Mouse (Mus musculus) stomach, embryonic 16.5 days (tissue): Measurements from ENCODE around the gene Cdh22. TPM values are rescaled to one million over a fixed set of nuclear protein-coding genes. Genes with fewer than 3 reads are reported as not detected.
A peak's percentile ranks its signal among the peaks of the same experiment; 100 is the strongest.

Experiments
- ATAC-seq: fragments of 200-750 bp; cut with Nextera tagmentation; 2 replicates; pipeline ENCODE4 v1.8.0; 2017; ENCODE audit warnings: moderate number of reproducible peaks, moderate TSS enrichment; ENCODE audit not compliant: insufficient read depth, low FRiP score
- H3K27ac ChIP-seq: fragments of 300-500 bp; sonication (generic); 2 replicates; pipeline ENCODE4 v1.5.1; 2014; ENCODE audit warnings: low read length
- H3K27me3 ChIP-seq: fragments of 300-500 bp; sonication (generic); 2 replicates; pipeline ENCODE4 v1.6.1; 2014; ENCODE audit warnings: low read length, control low read depth, mixed read lengths; ENCODE audit not compliant: control insufficient read depth, insufficient read depth
- H3K36me3 ChIP-seq: fragments of 300-500 bp; sonication (generic); 2 replicates; pipeline ENCODE4 v1.6.1; 2014; ENCODE audit warnings: low read length; ENCODE audit not compliant: control insufficient read depth, insufficient read depth
- H3K4me1 ChIP-seq: fragments of 300-500 bp; sonication (generic); 2 replicates; pipeline ENCODE4 v1.6.1; 2014; ENCODE audit warnings: low read length, control low read depth, mixed read lengths; ENCODE audit not compliant: control insufficient read depth, insufficient read depth
- H3K4me2 ChIP-seq: fragments of 300-500 bp; sonication (generic); 2 replicates; pipeline ENCODE4 v1.6.1; 2014; ENCODE audit warnings: low read depth, low read length, mixed read lengths
- H3K4me3 ChIP-seq: fragments of 300-500 bp; sonication (generic); replicated peaks from 2 replicates; pipeline ENCODE4 v1.5.1; 2014; ENCODE audit warnings: mild to moderate bottlenecking, low read length
- H3K9ac ChIP-seq: fragments of 300-500 bp; sonication (generic); 2 replicates; pipeline ENCODE4 v1.6.1; 2014; ENCODE audit warnings: low read length
- H3K9me3 ChIP-seq: fragments of 300-500 bp; sonication (generic); replicated peaks from 2 replicates; pipeline ENCODE4 v1.6.1; 2016; ENCODE audit warnings: low read length, control low read depth; ENCODE audit not compliant: control insufficient read depth
- WGBS: fragments of 180-500 bp; shearing (Covaris S2); extraction: QIAGEN DNeasy Blood & Tissue Kit; methylation state at CpG from one replicate; pipeline ENCODE4 v1.1.7; 2014; 5-methylcytosine and 5-hydroxymethylcytosine counted together
- polyA plus RNA-seq: library from polyadenylated mRNA; unstranded; fragments of >200 nt; fragmentation: Nextera tagmentation; extraction: Ambion mirVana; gene quantifications from 2 replicates; pipeline ENCODE4 v1.2.1, GENCODE M21; 2015

Gene Cdh22
- polyA plus RNA-seq, 1 experiment from 2014 or later: 0.21 TPM

DNA sequence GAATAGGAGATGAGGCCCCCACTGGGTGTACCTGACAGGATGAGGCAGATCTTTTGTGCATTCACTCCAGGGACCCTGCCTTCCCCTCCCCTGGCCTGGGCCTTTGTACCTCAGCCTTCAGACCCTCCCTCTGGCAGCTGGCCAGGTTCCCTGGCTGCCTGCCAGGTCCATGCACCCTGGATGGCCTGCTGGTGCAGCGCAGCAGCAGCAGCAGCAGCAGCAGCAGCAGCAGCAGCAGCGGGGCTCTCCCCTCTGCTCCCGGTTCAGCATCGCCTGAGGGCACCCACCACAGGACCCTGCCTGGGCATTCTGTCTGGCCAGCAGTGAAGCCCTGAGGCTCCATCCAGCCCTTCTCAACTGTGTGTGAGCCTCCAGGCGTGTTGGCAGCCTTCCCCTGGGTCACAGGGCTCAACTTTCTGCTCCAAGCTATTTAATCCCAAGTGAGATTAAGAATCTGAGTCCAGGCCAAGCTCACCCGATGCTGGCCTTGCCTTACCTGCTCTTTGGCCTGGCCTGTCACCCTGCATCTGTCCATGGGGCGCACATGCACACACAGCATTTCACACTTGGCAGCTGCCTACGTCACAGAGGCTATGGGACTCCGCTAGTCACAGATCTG, 50.5 kb downstream of the Cdh22 start:
- Histone ChIP-seq H3K27ac (no peak overlapping the region), H3K9ac (no peak overlapping the region), H3K9me3 (no peaks in the 10 kb centered on the region), H3K4me1 (peaks cover 8% of the 10 kb centered on the region; the same call in 1 of the 2 replicates), H3K27me3 (peaks cover 34% of the 10 kb centered on the region), H3K4me2 (no peak overlapping the region), H3K4me3 (no peak overlapping the region), H3K36me3 (no peaks in the 10 kb centered on the region)
- 21% methylated on average over 9 of the region's 9 CpGs for WGBS
- ATAC-seq: peak; percentile 49; the same call in 1 of the 2 replicates

DNA sequence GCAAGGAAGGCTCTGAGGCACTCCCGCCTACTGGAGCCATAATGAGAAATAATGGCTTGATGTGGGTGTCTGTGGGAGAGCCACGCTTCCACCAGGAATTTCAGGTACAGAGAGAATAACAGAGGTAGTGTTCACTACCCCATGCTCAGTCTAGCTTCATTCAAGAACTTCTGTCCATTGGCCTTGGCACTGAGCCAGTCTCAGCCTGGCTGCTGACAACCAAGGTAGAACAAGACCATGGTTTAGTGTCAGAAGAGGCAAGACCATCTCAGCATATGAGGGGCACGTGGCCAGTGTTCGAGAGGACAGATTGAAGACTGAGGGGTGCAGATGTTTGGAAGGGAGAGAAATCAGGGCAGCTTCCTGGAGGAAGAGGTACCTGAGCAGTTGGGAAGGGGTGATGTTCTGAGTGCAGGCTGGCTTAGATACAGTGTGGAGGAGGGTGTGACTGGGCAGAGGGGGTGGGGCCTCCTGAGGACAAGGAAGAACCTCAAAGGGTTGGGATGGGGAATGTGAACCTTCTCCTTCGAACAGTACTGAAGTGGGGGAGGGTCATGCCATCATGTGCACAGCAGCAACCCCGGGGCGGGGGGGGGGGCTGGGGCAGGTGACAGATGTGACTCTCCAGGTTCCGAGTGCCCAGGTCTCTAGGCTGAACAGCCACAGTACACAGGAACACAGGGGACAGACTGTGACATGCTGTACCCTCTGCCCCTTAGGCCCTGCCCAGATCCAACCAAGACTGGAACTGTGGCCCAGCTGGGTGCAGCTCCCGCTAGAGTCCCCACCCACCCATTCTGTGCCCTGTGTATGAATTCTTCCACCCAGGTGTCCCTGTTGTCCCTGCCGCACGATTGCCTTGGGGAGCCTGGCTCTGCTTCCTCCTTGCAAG, 52.3 kb downstream of the Cdh22 start:
- peaks cover 8% of the 10 kb centered on the region; the same call in 1 of the 2 replicates for H3K4me1 ChIP-seq
- H3K27ac ChIP-seq: no peak overlapping the region
- 52% methylated on average over 11 of the region's 11 CpGs for WGBS
- peaks cover 38% of the 10 kb centered on the region for H3K27me3 ChIP-seq
- no peak overlapping the region for H3K9ac ChIP-seq
- no peaks in the 10 kb centered on the region for H3K36me3 ChIP-seq
- peak; percentile 23; the same call in 1 of the 2 replicates for ATAC-seq
- no peak overlapping the region for H3K4me2 ChIP-seq
- H3K4me3 ChIP-seq: no peak overlapping the region
- no peaks in the 10 kb centered on the region for H3K9me3 ChIP-seq

DNA sequence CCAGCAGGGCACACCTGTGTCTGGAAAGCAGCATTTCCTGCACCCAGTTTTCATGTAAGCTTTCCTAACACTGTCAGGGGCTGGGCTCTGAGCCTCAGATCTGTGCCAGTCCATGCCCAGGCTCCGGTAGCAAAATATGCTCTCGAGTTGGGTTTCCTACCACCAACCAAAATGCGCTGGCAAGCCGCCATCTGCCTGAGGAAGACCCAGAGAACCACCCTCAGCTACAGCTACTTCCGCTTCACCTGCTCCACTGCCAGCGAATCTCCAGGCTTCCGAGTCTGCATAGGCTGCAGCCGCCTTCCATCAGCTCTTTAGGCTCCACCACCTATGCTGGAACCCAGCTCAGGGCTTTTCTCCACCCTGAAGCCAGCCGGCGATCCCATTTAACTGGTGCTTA, 55.4 kb downstream of the Cdh22 start:
- Histone ChIP-seq H3K27ac (no peak overlapping the region), H3K9ac (no peak overlapping the region)

DNA sequence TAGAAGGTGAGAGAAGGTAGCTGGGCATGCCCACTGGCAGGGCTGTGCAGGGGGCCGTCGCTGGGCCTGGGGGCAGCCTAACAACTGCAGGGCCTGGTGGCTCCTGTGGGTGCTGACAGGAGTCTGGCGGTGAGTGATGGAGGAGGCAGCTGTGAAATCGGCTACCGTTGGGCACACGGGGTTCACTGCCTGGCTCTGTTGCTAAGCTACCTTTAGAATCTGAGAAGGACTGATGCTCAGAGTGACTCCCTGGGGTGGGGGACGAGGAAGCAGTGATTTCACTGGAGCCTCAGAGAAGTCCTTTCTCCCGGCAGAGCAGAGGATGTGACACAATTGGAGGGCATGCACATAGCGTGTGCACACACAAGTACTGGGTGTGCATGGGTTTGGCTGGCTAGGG, 57.7 kb downstream of the Cdh22 start:
- no peak for ATAC-seq
- no peaks in the 10 kb centered on the region for H3K36me3 ChIP-seq
- no peak overlapping the region for H3K4me3 ChIP-seq
- H3K4me1 ChIP-seq: no peaks in the 10 kb centered on the region
- 25% methylated on average over 9 of the region's 9 CpGs for WGBS
- H3K27me3 ChIP-seq: peaks cover 42% of the 10 kb centered on the region
- no peak overlapping the region for H3K27ac ChIP-seq
- no peak overlapping the region for H3K4me2 ChIP-seq
- H3K9me3 ChIP-seq: no peaks in the 10 kb centered on the region
- no peak overlapping the region for H3K9ac ChIP-seq

More for the DNA sequence above, 55.4 kb downstream of the Cdh22 start:
- H3K27me3 ChIP-seq: peaks cover 42% of the 10 kb centered on the region
- H3K4me1 ChIP-seq: peaks cover 6% of the 10 kb centered on the region; the same call in 1 of the 2 replicates
- 55% methylated on average over 10 of the region's 10 CpGs for WGBS
- H3K36me3 ChIP-seq: no peaks in the 10 kb centered on the region
- no peaks in the 10 kb centered on the region for H3K9me3 ChIP-seq
- H3K4me2 ChIP-seq: no peak overlapping the region
- ATAC-seq: no peak
- H3K4me3 ChIP-seq: no peak overlapping the region

- H3K4me3 ChIP-seq: no peak overlapping the region
- no peaks in the 10 kb centered on the region for H3K36me3 ChIP-seq
- no peak overlapping the region for H3K9ac ChIP-seq
- peaks cover 21% of the 10 kb centered on the region for H3K27me3 ChIP-seq
- ATAC-seq: no peak
- H3K4me2 ChIP-seq: no peak overlapping the region
- no peaks in the 10 kb centered on the region for H3K9me3 ChIP-seq
- H3K27ac ChIP-seq: no peak overlapping the region
- 13% methylated on average over 18 of the region's 18 CpGs for WGBS
- no peaks in the 10 kb centered on the region for H3K4me1 ChIP-seq
Observed at GRCm38 (mm10) chr2:165166664-165167435, 67.8 kb downstream of the Cdh22 start.

DNA sequence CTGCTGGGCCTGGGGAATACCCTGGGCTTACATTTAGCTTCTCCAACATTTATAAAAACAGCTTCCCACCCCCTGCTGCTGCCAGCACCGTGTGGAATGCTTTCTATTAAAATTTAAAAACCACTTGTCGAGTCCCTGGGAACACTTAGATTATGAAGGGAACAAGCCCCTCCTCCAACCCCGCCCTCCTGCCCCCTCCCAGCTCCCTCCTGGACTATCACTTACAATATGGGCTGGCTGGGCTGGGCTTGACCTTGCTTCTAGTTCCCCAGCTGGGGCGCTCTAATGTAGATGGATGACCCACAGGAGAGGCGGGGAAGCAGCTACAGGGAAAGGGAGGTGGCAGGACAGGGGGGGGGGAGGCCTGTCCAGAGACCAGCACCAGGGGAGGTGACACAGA, 72.4 kb downstream of the Cdh22 start:
- Histone ChIP-seq H3K4me3 (no peak overlapping the region), H3K4me2 (no peak overlapping the region), H3K9me3 (no peaks in the 10 kb centered on the region), H3K27ac (no peak overlapping the region), H3K4me1 (no peaks in the 10 kb centered on the region), H3K36me3 (no peaks in the 10 kb centered on the region), H3K27me3 (peaks cover 21% of the 10 kb centered on the region), H3K9ac (no peak overlapping the region)
- ATAC-seq: no peak
- 8% methylated on average over 5 of the region's 5 CpGs for WGBS

DNA sequence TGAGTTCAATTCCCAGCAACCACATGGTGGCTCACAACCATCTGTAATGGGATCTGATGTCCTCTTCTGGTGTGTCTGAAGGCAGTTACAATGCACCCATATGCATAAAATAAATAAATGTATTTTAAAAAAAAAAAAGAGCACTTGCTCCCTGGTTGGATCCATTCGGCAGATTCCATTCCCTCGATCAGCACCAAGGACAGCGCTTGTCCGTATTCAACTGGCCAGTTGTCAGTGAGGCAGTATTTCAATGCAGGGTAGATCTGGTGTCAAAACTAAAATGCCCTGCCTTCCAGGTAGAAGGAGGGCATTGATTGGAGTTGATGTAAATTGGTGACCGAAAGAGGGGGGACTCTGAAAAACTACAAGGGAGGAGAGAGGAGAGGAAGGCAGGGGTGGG, 74.2 kb downstream of the Cdh22 start:
- H3K4me1 ChIP-seq: no peaks in the 10 kb centered on the region
- H3K4me3 ChIP-seq: no peak overlapping the region
- no peaks in the 10 kb centered on the region for H3K36me3 ChIP-seq
- no peak overlapping the region for H3K9ac ChIP-seq
- H3K4me2 ChIP-seq: no peak overlapping the region
- H3K9me3 ChIP-seq: no peaks in the 10 kb centered on the region
- H3K27ac ChIP-seq: no peak overlapping the region
- ATAC-seq: no peak
- peaks cover 9% of the 10 kb centered on the region; the same call in 1 of the 2 replicates for H3K27me3 ChIP-seq
- 18% methylated on average over 5 of the region's 5 CpGs for WGBS

DNA sequence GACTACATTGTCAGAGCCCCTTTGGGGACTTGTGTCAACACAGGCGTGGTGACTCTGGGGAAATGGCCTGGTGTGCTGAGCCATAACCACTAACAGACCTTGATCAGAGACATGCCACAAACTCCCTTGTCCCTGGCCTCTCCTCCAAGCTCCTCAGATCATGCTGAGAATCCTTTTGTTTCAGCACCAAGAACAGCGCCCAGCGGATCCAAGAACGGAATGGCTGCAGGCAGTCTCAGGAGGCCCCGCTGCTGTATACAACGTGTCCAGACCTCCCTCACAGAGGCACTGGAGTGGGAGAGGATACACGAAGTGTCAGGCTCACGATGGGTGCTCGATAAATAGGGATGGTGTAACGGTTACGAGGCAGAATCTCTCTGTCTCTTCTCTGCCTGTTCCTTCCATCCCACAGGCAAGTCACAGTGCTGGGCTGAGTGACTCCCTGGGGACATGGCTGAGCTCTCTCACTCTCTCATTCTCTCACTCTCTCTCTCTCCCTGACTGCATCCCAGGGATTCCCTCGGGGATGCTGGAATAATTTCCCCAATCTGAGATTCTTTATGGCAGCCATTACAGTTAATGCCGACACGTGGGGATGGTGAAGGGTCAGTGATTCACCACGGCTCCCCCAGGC, 75.5 kb downstream of the Cdh22 start:
- Histone ChIP-seq H3K9me3 (no peaks in the 10 kb centered on the region), H3K36me3 (no peaks in the 10 kb centered on the region), H3K9ac (no peak overlapping the region), H3K27ac (no peak overlapping the region), H3K4me2 (no peak overlapping the region), H3K27me3 (no peaks in the 10 kb centered on the region; the same call in none of the 2 replicates), H3K4me1 (no peaks in the 10 kb centered on the region), H3K4me3 (no peak overlapping the region)
- peak; percentile 32; the same call in 1 of the 2 replicates for ATAC-seq
- 16% methylated on average over 15 of the region's 15 CpGs for WGBS
